Mouse (Mus musculus) heart, embryonic 11.5 days (tissue): Measurements from ENCODE around the gene Zc3h4. TPM values are rescaled to one million over a fixed set of nuclear protein-coding genes. Genes with fewer than 3 reads are reported as not detected.

Source experiments
- ATAC-seq: fragments of 200-750 bp; cut with Nextera tagmentation; replicated peaks from 2 replicates; pipeline ENCODE4 v1.8.0; 2017; ENCODE audit warnings: moderate library complexity; ENCODE audit not compliant: insufficient number of reproducible peaks, low FRiP score, low TSS enrichment
- H3K27ac ChIP-seq: fragments of 300-500 bp; sonication (generic); 2 replicates; pipeline ENCODE4 v1.5.1; 2014; ENCODE audit warnings: mild to moderate bottlenecking, low read depth, low read length
- H3K27me3 ChIP-seq: fragments of 300-500 bp; sonication (generic); 2 replicates; pipeline ENCODE4 v1.6.1; 2014; ENCODE audit warnings: mild to moderate bottlenecking, low read length, mixed read lengths; ENCODE audit not compliant: control insufficient read depth, insufficient read depth
- H3K36me3 ChIP-seq: fragments of 300-500 bp; sonication (generic); 2 replicates; pipeline ENCODE4 v1.6.1; 2014; ENCODE audit warnings: mild to moderate bottlenecking, low read length, moderate library complexity, mixed read lengths; ENCODE audit not compliant: control insufficient read depth, insufficient read depth
- H3K4me1 ChIP-seq: fragments of 300-500 bp; sonication (generic); 2 replicates; pipeline ENCODE4 v1.6.1; 2014; ENCODE audit warnings: low read length; ENCODE audit not compliant: control insufficient read depth, insufficient read depth
- H3K4me2 ChIP-seq: fragments of 300-500 bp; sonication (generic); 2 replicates; pipeline ENCODE4 v1.6.1; 2014; ENCODE audit warnings: mild to moderate bottlenecking, moderate library complexity
- H3K4me3 ChIP-seq: fragments of 300-500 bp; sonication (generic); 2 replicates; pipeline ENCODE4 v1.5.1; 2014; ENCODE audit warnings: low read depth, low read length
- H3K9ac ChIP-seq: fragments of 300-500 bp; sonication (generic); 2 replicates; pipeline ENCODE4 v1.6.1; 2014; ENCODE audit warnings: mild to moderate bottlenecking, low read depth, low read length, moderate library complexity
- H3K9me3 ChIP-seq: fragments of 300-500 bp; sonication (generic); replicated peaks from 2 replicates; pipeline ENCODE4 v1.6.1; 2016; ENCODE audit warnings: low read length; ENCODE audit not compliant: control insufficient read depth
- WGBS: fragments of 180-500 bp; shearing (Covaris S2); extraction: QIAGEN DNeasy Blood & Tissue Kit; methylation state at CpG from one replicate; pipeline ENCODE4 v1.1.7; 2014; ENCODE audit not compliant: insufficient replicate concordance; 5-methylcytosine and 5-hydroxymethylcytosine counted together
- polyA plus RNA-seq: library from polyadenylated mRNA; unstranded; fragments of >200 nt; fragmentation: Nextera tagmentation; extraction: Ambion mirVana; gene quantifications from 2 replicates; pipeline ENCODE4 v1.2.1, GENCODE M21; 2014

Zc3h4 gene
- polyA plus RNA-seq, 1 experiment from 2014 or later = 12.8 TPM

DNA sequence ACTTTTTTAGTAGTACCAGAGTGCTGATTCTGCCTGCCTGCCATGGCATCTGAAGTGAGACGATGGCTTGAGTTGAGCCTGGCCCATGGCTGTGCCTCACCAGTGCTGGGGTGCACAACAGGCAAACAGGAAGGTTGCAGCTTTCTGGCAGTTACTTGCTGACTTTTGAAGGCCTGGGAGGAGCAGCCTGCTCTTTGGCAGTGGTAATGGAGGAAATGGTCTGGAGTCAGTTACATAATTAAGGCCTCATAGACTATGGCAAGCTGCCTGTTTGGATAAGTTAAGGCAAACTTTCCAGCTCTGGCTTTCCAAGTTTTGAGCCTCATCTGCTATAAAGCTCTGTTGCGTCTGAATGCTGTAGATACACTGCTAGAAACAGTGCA is 4.4 kb downstream of the Zc3h4 start:
- Histone ChIP-seq H3K4me2 (peak overlapping the region; percentile 57), H3K9me3 (no peaks in the 10 kb centered on the region), H3K27ac (peak overlapping the region; percentile 95), H3K9ac (peak overlapping the region; percentile 68; the same call in 1 of the 2 replicates), H3K4me1 (peaks cover 35% of the 10 kb centered on the region), H3K27me3 (no peaks in the 10 kb centered on the region), H3K4me3 (peak overlapping the region; percentile 8; the same call in 1 of the 2 replicates), H3K36me3 (no peaks in the 10 kb centered on the region)
- 50% methylated on average over 2 of the region's 2 CpGs for WGBS
- ATAC-seq = no peak

DNA sequence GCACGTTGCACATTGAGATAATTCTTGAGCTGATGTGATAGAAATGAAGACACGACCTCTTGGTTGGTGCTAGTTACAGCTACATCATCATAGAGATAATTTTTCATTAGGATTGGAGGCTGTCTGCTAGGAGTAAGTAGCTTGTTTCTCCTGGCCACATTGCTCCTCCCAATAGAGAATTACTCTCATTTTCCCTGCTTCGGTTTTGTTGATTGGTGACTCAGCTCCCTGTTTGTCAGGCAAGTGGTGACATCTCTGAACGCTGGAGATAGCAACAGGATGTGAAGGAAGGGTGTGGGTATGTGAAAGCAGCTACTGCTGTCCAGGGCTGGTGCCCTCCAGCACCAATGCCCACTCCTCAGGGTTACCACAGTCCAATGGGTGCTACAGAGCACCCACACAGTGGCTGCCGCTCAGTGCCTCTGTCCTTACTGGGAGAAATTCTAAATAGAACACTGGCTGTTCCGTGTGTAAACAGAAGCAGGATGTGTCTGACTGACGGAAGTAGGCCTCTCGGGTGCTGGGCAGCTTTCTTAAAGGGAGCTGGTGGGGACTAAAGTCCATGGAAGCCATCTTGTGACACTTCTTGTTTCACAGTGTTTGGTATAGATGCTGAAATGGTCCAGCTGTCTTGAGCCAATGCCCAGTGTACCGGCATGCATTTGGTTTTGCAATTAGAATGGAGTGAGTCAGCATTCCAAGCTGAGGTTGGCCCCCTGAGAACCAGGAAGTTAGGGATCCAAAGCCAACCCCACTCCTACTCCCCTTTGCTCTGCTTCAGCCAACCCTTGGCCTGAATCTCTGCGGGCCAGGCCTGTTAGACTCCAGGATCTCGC is 5.0 kb downstream of the Zc3h4 start:
- H3K4me2 ChIP-seq = peak overlapping the region; percentile 57
- peaks cover 35% of the 10 kb centered on the region for H3K4me1 ChIP-seq
- ATAC-seq = peak; percentile 54
- H3K9me3 ChIP-seq = no peaks in the 10 kb centered on the region
- WGBS = 35% methylated on average over 11 of the region's 11 CpGs
- peak overlapping the region; percentile 95 for H3K27ac ChIP-seq
- H3K9ac ChIP-seq = peak overlapping the region; percentile 68
- no peaks in the 10 kb centered on the region for H3K36me3 ChIP-seq
- H3K4me3 ChIP-seq = peak overlapping the region; percentile 17
- no peaks in the 10 kb centered on the region for H3K27me3 ChIP-seq

DNA sequence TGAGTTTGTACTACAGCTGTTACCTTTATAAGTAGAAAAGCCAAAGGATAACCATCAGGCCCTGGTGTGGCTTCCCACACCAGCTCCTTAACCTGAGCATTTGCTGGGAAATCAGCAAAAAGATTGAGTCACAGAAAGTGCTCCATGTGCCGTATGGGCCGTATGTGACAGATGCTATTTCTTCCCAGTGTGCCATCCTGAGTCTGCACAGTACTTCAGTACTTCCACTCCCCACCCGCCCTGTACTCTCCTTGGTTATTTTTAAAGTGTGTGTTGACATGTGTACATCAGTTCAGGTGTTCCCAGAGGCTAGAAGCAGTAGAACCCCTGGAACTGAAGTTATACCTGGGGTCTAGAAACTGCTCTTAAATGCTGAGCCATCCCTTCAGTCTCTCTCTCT is 6.3 kb downstream of the Zc3h4 start:
- WGBS = 70% methylated on average over 3 of the region's 3 CpGs
- Histone ChIP-seq H3K9me3 (no peaks in the 10 kb centered on the region), H3K27ac (no peak overlapping the region), H3K4me1 (peaks cover 45% of the 10 kb centered on the region), H3K27me3 (no peaks in the 10 kb centered on the region), H3K4me3 (no peak overlapping the region), H3K4me2 (no peak overlapping the region), H3K9ac (no peak overlapping the region), H3K36me3 (no peaks in the 10 kb centered on the region)
- ATAC-seq = no peak

- peaks cover 4% of the 10 kb centered on the region for H3K36me3 ChIP-seq
- H3K4me3 ChIP-seq = no peak overlapping the region
- no peak overlapping the region for H3K4me2 ChIP-seq
- H3K27ac ChIP-seq = peak overlapping the region; percentile 89
- H3K9ac ChIP-seq = peak overlapping the region; percentile 23; the same call in 1 of the 2 replicates
- no peaks in the 10 kb centered on the region for H3K9me3 ChIP-seq
- H3K4me1 ChIP-seq = peaks cover 29% of the 10 kb centered on the region
- 92% methylated on average over 5 of the region's 5 CpGs for WGBS
- no peaks in the 10 kb centered on the region for H3K27me3 ChIP-seq
- no peak for ATAC-seq
Measured at GRCm38 (mm10) chr7:16411100-16411499, 10.4 kb downstream of the Zc3h4 start.

- Histone ChIP-seq H3K4me1 (peaks cover 27% of the 10 kb centered on the region), H3K4me2 (peak overlapping the region; percentile 24), H3K9me3 (no peaks in the 10 kb centered on the region), H3K4me3 (no peak overlapping the region), H3K27me3 (no peaks in the 10 kb centered on the region), H3K9ac (peak overlapping the region; percentile 23; the same call in 1 of the 2 replicates), H3K27ac (peak overlapping the region; percentile 89), H3K36me3 (peaks cover 15% of the 10 kb centered on the region)
- ATAC-seq = peak; percentile 81
- 72% methylated on average over 8 of the region's 8 CpGs for WGBS
Measured at GRCm38 (mm10) chr7:16412220-16412896, 11.6 kb downstream of the Zc3h4 start.

GRCm38 (mm10) chr7:16412930-16413329 is 12.2 kb downstream of the Zc3h4 start:
- Histone ChIP-seq H3K36me3 (peaks cover 19% of the 10 kb centered on the region), H3K27me3 (no peaks in the 10 kb centered on the region), H3K4me2 (peak overlapping the region; percentile 24; the same call in 1 of the 2 replicates), H3K4me1 (peaks cover 27% of the 10 kb centered on the region), H3K9ac (no peak overlapping the region), H3K27ac (peak overlapping the region; percentile 89), H3K4me3 (no peak overlapping the region), H3K9me3 (no peaks in the 10 kb centered on the region)
- no peak for ATAC-seq
- WGBS = 78% methylated on average over 2 of the region's 2 CpGs

DNA sequence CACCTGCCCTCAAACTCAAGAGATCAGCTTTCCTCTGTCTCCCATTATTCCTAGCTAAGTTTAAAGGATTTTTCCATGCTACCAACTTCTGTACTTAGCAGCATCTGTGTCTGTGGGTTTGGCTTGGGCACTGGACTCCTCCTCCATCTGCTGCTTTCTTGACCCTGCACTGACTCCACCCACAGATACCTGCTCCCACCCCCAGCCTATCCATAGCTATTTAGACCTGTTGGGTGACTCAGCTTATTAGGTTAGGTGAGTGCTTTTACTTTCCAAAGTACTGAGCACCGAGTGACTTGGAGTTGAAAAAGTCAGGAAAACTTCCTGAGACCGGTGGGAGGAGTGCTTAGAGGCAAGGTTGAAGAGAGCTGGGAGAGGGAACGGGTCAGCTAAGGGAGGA is 14.7 kb downstream of the Zc3h4 start:
- H3K36me3 ChIP-seq = peaks cover 26% of the 10 kb centered on the region
- H3K9ac ChIP-seq = 0 out of 2 replicates have a peak overlapping the region, but pooled peaks have one; percentile 29
- H3K4me1 ChIP-seq = peaks cover 27% of the 10 kb centered on the region
- H3K27ac ChIP-seq = peak overlapping the region; percentile 51; the same call in 1 of the 2 replicates
- WGBS = 71% methylated on average over 3 of the region's 3 CpGs
- H3K4me3 ChIP-seq = no peak overlapping the region
- H3K27me3 ChIP-seq = no peaks in the 10 kb centered on the region
- no peaks in the 10 kb centered on the region for H3K9me3 ChIP-seq
- no peak overlapping the region for H3K4me2 ChIP-seq
- ATAC-seq = peak; percentile 72

- H3K36me3 ChIP-seq = peaks cover 37% of the 10 kb centered on the region
- no peaks in the 10 kb centered on the region for H3K9me3 ChIP-seq
- H3K4me2 ChIP-seq = no peak overlapping the region
- WGBS = 85% methylated on average over 10 of the region's 10 CpGs
- no peak overlapping the region for H3K27ac ChIP-seq
- peaks cover 13% of the 10 kb centered on the region for H3K4me1 ChIP-seq
- H3K27me3 ChIP-seq = no peaks in the 10 kb centered on the region
- ATAC-seq = no peak
- H3K9ac ChIP-seq = no peak overlapping the region
- H3K4me3 ChIP-seq = no peak overlapping the region
Measured at GRCm38 (mm10) chr7:16417141-16417771, 16.5 kb downstream of the Zc3h4 start.
